Mouse (Mus musculus): ENCODE measurements around the gene Prss44. TPM values are rescaled to one million over a fixed set of nuclear protein-coding genes. Genes with fewer than 3 reads are reported as not detected.

Gene Prss44
- polyA plus RNA-seq, 1 experiment from 2014 or later: not detected

Other genes starting within 250 kb of the Prss44 start
- 14.1 and 21.4 TPM in 2 replicates for gene Nradd, start 189.5 kb upstream of the Prss44 start, polyA plus RNA-seq (2014; fragmentation: Nextera tagmentation; extraction: Ambion mirVana)
- gene Nbeal2, start 159.8 kb upstream of the Prss44 start, polyA plus RNA-seq (2014; fragmentation: Nextera tagmentation; extraction: Ambion mirVana): 4.8 and 5.0 TPM in 2 replicates
- gene Ccdc12, start 157.5 kb upstream of the Prss44 start, polyA plus RNA-seq (2014; fragmentation: Nextera tagmentation; extraction: Ambion mirVana): 101 and 112 TPM in 2 replicates
- 0.50 and 0.66 TPM in 2 replicates for gene Myl3, start 72.1 kb upstream of the Prss44 start, polyA plus RNA-seq (2014; fragmentation: Nextera tagmentation; extraction: Ambion mirVana)
- 5.2 and 11.3 TPM in 2 replicates for gene Pth1r, start 66.8 kb upstream of the Prss44 start, polyA plus RNA-seq (2014; fragmentation: Nextera tagmentation; extraction: Ambion mirVana)
- not detected in 2 replicates for gene Prss42, start 15.8 kb upstream of the Prss44 start, polyA plus RNA-seq (2014; fragmentation: Nextera tagmentation; extraction: Ambion mirVana)
- not detected in 2 replicates for gene Prss43, start 12.7 kb downstream of the Prss44 start, polyA plus RNA-seq (2014; fragmentation: Nextera tagmentation; extraction: Ambion mirVana)
- gene Prss45, start 20.6 kb downstream of the Prss44 start, polyA plus RNA-seq (2014; fragmentation: Nextera tagmentation; extraction: Ambion mirVana): not detected in 2 replicates
- not detected in 2 replicates for gene Prss46, start 30.5 kb downstream of the Prss44 start, polyA plus RNA-seq (2014; fragmentation: Nextera tagmentation; extraction: Ambion mirVana)
- gene Prss50, start 44.0 kb downstream of the Prss44 start, polyA plus RNA-seq (2014; fragmentation: Nextera tagmentation; extraction: Ambion mirVana): 0.24 and 0.43 TPM in 2 replicates
- 1.5 and 2.6 TPM in 2 replicates for gene Als2cl, start 65.9 kb downstream of the Prss44 start, polyA plus RNA-seq (2014; fragmentation: Nextera tagmentation; extraction: Ambion mirVana)
- gene Tmie, start 66.1 kb downstream of the Prss44 start, polyA plus RNA-seq (2014; fragmentation: Nextera tagmentation; extraction: Ambion mirVana): 1.3 and 3.1 TPM in 2 replicates
- gene Fam240a, start 102.9 kb downstream of the Prss44 start, polyA plus RNA-seq (2014; fragmentation: Nextera tagmentation; extraction: Ambion mirVana): not detected in 2 replicates
- gene Tdgf1, start 132.2 kb downstream of the Prss44 start, polyA plus RNA-seq (2014; fragmentation: Nextera tagmentation; extraction: Ambion mirVana): 0.58 and 0.71 TPM in 2 replicates
- 1.3 and 1.5 TPM in 2 replicates for gene Lrrc2, start 137.6 kb downstream of the Prss44 start, polyA plus RNA-seq (2014; fragmentation: Nextera tagmentation; extraction: Ambion mirVana)
- not detected in 2 replicates for gene Rtp3, start 176.6 kb downstream of the Prss44 start, polyA plus RNA-seq (2014; fragmentation: Nextera tagmentation; extraction: Ambion mirVana)
- gene Ltf, start 205.3 kb downstream of the Prss44 start, polyA plus RNA-seq (2014; fragmentation: Nextera tagmentation; extraction: Ambion mirVana): 0.29 and 0.75 TPM in 2 replicates
- gene Ccrl2, start 243.5 kb downstream of the Prss44 start, polyA plus RNA-seq (2014; fragmentation: Nextera tagmentation; extraction: Ambion mirVana): 0.35 and 1.1 TPM in 2 replicates